Mouse (Mus musculus): ENCODE results near the gene Gm867.

DNA sequence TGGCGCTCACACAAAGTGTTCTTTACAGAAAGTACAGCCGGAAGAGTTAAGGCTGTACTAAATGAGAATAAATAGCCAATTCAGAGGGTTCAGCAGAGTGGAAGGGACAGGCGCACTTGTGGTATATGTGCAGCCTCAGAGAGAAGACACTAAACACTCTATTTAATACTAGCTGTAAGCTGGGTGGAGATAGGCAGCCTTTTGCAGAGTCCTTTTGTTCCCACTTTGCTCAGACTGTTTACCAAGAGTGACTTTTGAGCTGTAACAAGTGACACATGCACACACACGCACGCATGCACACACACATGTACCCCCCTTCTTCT lies 38.3 kb upstream of the Gm867 start:
- TF ChIP-seq EP300 (IDR thresholded peaks at IDR 0.05; ENCODE audit: low read depth) (no peak), CTCF (IDR thresholded peaks at IDR 0.05; ENCODE audit: low read depth) (no peak)
